Mouse (Mus musculus): Measurements from ENCODE around the gene Spesp1. TPM values are rescaled to one million over a fixed set of nuclear protein-coding genes. Genes with fewer than 3 reads are reported as not detected.

The Spesp1 gene
- polyA plus RNA-seq, 1 experiment from 2014 or later: not detected

DNA sequence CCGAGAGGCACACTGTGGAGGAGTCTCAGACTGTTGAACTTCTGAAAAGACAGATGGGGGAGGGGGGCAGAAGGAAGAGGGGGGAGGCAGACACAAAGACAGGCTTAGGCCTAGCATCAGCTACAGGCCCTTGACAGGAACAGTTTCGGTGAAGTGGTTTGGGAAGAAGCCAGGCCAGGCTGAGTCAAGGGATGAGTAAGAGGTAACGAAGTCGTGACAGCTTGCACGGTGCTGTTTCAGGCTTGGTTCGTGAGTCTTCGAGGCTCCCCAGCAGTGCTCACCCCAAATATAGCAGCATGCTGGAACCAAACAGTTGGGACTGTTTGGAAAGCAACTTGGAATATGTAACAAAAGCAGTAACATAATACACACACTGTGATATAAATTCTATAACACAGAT, 2.3 kb upstream of the Spesp1 start:
- Histone ChIP-seq H3K9ac (ENCODE audit: low read length) (no peak overlapping the region), H3K9me3 (ENCODE audit: control insufficient read depth, low read length) (no peaks in the 10 kb centered on the region), H3K36me3 (ENCODE audit: control insufficient read depth, insufficient read depth, low read length) (no peaks in the 10 kb centered on the region), H3K27me3 (ENCODE audit: control insufficient read depth, insufficient read depth, low read length) (no peaks in the 10 kb centered on the region), H3K4me2 (no peak overlapping the region), H3K4me1 (ENCODE audit: control insufficient read depth, insufficient read depth, low read length) (no peaks in the 10 kb centered on the region; the same call in 1 of the 2 replicates), H3K27ac (ENCODE audit: low read depth, low read length) (no peak overlapping the region), H3K4me3 (ENCODE audit: low read depth, low read length) (no peak overlapping the region)
- DNase-seq (ENCODE audit: low spot score, missing footprints) (no peak), ATAC-seq (ENCODE audit: low FRiP score) (no peak)
- WGBS: 79% methylated on average over 7 of the region's 7 CpGs

DNA sequence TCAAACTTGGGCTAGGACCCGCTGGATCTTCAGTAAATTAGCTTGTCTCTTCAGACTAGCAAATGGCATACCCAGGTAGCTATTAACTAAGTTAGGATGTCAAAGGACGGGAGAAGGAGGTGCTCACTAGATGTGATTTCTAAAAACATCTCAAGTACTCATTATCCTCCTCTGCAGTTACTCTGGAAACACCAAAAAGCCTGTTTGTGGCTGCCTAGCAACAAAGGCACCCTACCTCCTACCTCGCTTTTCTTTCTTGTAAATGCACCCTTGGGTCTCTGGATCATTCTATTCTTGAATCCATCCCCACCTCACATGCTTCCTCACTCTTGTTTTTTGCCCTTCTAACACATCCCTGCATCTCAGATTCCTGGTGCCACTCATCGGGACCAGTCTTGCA, 5.1 kb downstream of the Spesp1 start:
- no peak overlapping the region for H3K9ac ChIP-seq (ENCODE audit: low read length)
- H3K4me3 ChIP-seq (ENCODE audit: low read depth, low read length): no peak overlapping the region
- H3K9me3 ChIP-seq (ENCODE audit: control insufficient read depth, low read length): no peaks in the 10 kb centered on the region
- H3K36me3 ChIP-seq (ENCODE audit: control insufficient read depth, insufficient read depth, low read length): no peaks in the 10 kb centered on the region
- no peaks in the 10 kb centered on the region for H3K4me1 ChIP-seq (ENCODE audit: control insufficient read depth, insufficient read depth, low read length)
- no peak overlapping the region for H3K27ac ChIP-seq (ENCODE audit: low read depth, low read length)
- ATAC-seq (ENCODE audit: low FRiP score): no peak
- H3K27me3 ChIP-seq (ENCODE audit: control insufficient read depth, insufficient read depth, low read length): no peaks in the 10 kb centered on the region
- WGBS: 63% methylated on average over 4 of the region's 4 CpGs
- H3K4me2 ChIP-seq: no peak overlapping the region
- DNase-seq (ENCODE audit: low spot score, missing footprints): no peak

DNA sequence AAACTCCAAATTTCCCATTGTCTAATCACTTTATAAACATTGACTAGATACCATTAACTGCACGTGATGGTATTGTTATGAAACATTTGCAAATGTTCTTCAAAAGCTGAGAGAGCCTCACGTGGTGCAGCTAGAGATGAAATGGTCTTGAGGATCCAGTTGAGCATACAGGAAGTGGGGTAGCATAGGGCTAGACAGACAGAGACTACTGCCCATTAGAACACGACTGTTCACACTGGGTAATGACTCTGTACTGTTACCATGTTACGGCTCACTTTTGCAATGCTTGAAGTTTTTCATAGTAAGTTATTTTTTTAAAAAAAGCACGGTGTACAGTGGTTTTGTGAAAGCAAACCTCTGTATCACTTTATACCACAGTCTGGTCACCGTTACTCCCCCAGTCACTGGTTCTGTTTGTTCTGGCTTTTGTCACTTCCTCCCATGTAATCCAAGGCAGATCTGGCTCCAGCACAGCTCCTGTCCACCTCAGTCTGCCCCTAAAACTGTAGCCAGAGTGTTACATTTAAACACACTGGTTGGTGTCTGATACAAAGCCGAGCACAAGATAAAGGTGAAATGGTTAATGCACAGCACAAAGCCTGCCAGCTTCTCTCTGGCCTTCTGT, 11.1 kb downstream of the Spesp1 start:
- Histone ChIP-seq H3K27ac (ENCODE audit: low read depth, low read length) (no peak overlapping the region), H3K4me2 (no peak overlapping the region), H3K36me3 (ENCODE audit: control insufficient read depth, insufficient read depth, low read length) (no peaks in the 10 kb centered on the region), H3K9me3 (ENCODE audit: control insufficient read depth, low read length) (no peaks in the 10 kb centered on the region), H3K4me3 (ENCODE audit: low read depth, low read length) (no peak overlapping the region), H3K27me3 (ENCODE audit: control insufficient read depth, insufficient read depth, low read length) (no peaks in the 10 kb centered on the region), H3K4me1 (ENCODE audit: control insufficient read depth, insufficient read depth, low read length) (no peaks in the 10 kb centered on the region), H3K9ac (ENCODE audit: low read length) (no peak overlapping the region)
- ATAC-seq (ENCODE audit: low FRiP score) (no peak), DNase-seq (ENCODE audit: low spot score, missing footprints) (no peak)
- WGBS: 73% methylated on average over 7 of the region's 7 CpGs

DNA sequence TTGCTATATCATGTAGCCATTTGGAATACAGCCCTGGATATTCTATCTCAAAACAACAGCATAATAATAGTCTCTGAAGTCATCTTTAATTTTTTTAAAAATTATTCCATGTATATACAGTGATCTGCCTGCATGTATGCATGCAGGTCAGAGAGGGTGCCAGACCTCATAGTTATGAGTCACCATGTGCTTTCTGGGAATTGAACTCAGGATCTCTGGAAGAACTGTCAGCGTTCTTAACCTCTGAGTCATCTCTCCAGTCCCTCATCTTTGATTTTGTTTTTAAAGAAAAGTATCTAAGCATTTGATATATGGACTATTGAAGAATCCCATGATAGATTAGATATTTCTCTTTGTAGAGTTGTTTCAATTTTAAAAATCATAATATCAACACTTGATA, 12.8 kb downstream of the Spesp1 start:
- H3K9me3 ChIP-seq (ENCODE audit: control insufficient read depth, low read length): no peaks in the 10 kb centered on the region
- no peaks in the 10 kb centered on the region for H3K4me1 ChIP-seq (ENCODE audit: control insufficient read depth, insufficient read depth, low read length)
- no peak overlapping the region for H3K4me3 ChIP-seq (ENCODE audit: low read depth, low read length)
- no peak for DNase-seq (ENCODE audit: low spot score, missing footprints)
- H3K4me2 ChIP-seq: no peak overlapping the region
- H3K36me3 ChIP-seq (ENCODE audit: control insufficient read depth, insufficient read depth, low read length): no peaks in the 10 kb centered on the region
- 97% methylated on average over 1 of the region's 1 CpGs for WGBS
- ATAC-seq (ENCODE audit: low FRiP score): no peak
- no peaks in the 10 kb centered on the region for H3K27me3 ChIP-seq (ENCODE audit: control insufficient read depth, insufficient read depth, low read length)
- no peak overlapping the region for H3K9ac ChIP-seq (ENCODE audit: low read length)
- H3K27ac ChIP-seq (ENCODE audit: low read depth, low read length): no peak overlapping the region

DNA sequence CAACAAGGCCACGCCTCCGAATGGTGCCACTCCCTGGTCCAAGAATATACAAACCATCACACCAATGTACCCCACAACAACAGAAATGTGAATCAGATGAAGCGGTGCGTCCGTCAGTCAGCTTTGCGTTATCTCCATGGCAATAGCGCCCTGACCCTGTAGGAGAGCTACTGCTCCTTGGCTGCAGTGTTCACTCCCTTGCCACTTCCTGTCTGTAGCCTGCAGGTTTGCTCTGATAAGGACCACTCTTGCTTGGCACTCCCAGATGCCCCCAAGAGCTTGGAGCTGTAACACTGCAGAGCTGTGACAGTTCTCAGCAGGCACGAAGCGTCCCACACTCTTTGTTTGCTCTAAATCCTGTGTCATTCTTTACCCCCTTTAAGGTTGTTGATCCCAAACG, 16.7 kb downstream of the Spesp1 start:
- no peaks in the 10 kb centered on the region for H3K9me3 ChIP-seq (ENCODE audit: control insufficient read depth, low read length)
- no peak overlapping the region for H3K27ac ChIP-seq (ENCODE audit: low read depth, low read length)
- no peak overlapping the region for H3K4me3 ChIP-seq (ENCODE audit: low read depth, low read length)
- 89% methylated on average over 10 of the region's 10 CpGs for WGBS
- H3K4me1 ChIP-seq (ENCODE audit: control insufficient read depth, insufficient read depth, low read length): no peaks in the 10 kb centered on the region
- H3K27me3 ChIP-seq (ENCODE audit: control insufficient read depth, insufficient read depth, low read length): no peaks in the 10 kb centered on the region
- ATAC-seq (ENCODE audit: low FRiP score) (no peak), DNase-seq (ENCODE audit: low spot score, missing footprints) (no peak)
- H3K36me3 ChIP-seq (ENCODE audit: control insufficient read depth, insufficient read depth, low read length): no peaks in the 10 kb centered on the region
- H3K4me2 ChIP-seq: no peak overlapping the region
- no peak overlapping the region for H3K9ac ChIP-seq (ENCODE audit: low read length)

DNA sequence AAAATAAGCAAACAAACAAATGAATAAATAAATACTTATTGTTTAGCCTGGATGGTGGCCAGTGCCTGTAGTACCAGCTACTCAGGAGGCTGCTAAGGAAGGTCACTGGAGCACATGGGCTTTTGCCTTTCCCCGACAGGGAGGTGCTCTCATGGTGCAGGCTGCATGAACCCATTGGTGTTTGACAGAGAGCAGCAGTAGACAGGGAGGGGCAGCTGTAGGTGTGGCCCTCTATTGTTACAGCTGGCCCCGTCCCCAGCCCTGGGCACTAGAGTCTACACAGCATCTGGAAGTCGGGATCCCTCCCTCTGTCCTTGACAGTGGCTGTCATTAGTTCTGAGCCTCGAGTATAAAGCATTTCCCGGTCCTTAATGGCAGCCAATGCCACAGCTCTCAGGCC, 18.4 kb downstream of the Spesp1 start:
- Histone ChIP-seq H3K9me3 (ENCODE audit: control insufficient read depth, low read length) (no peaks in the 10 kb centered on the region; the same call in 1 of the 2 replicates), H3K4me1 (ENCODE audit: control insufficient read depth, insufficient read depth, low read length) (no peaks in the 10 kb centered on the region), H3K27me3 (ENCODE audit: control insufficient read depth, insufficient read depth, low read length) (no peaks in the 10 kb centered on the region), H3K4me2 (no peak overlapping the region), H3K9ac (ENCODE audit: low read length) (no peak overlapping the region), H3K4me3 (ENCODE audit: low read depth, low read length) (no peak overlapping the region), H3K27ac (ENCODE audit: low read depth, low read length) (no peak overlapping the region), H3K36me3 (ENCODE audit: control insufficient read depth, insufficient read depth, low read length) (no peaks in the 10 kb centered on the region)
- 74% methylated on average over 5 of the region's 5 CpGs for WGBS
- ATAC-seq (ENCODE audit: low FRiP score) (no peak), DNase-seq (ENCODE audit: low spot score, missing footprints) (no peak)

DNA sequence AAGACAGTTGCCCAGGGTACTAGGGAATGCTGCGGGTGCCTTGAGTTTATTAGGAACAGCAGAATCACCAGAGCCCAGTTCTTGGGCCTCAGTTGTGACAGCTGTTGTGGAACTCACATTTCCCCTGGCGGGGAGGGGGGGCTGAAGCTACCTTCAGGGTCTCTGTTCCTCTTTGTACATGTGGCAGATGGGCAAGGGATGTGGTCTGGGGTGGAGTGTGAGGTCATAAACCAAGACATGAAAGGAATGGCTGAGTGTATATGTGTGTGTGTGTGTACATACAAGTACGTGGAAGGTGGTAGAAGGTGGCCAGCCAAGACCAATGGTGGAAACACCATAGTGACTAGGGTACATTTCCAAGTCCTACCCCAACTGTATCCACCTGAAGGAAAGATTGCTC, 20.6 kb downstream of the Spesp1 start:
- 90% methylated on average over 3 of the region's 3 CpGs for WGBS
- H3K4me2 ChIP-seq: no peak overlapping the region
- no peaks in the 10 kb centered on the region; the same call in 1 of the 2 replicates for H3K9me3 ChIP-seq (ENCODE audit: control insufficient read depth, low read length)
- DNase-seq (ENCODE audit: low spot score, missing footprints): no peak
- no peaks in the 10 kb centered on the region for H3K27me3 ChIP-seq (ENCODE audit: control insufficient read depth, insufficient read depth, low read length)
- H3K27ac ChIP-seq (ENCODE audit: low read depth, low read length): no peak overlapping the region
- H3K36me3 ChIP-seq (ENCODE audit: control insufficient read depth, insufficient read depth, low read length): no peaks in the 10 kb centered on the region
- no peaks in the 10 kb centered on the region for H3K4me1 ChIP-seq (ENCODE audit: control insufficient read depth, insufficient read depth, low read length)
- H3K4me3 ChIP-seq (ENCODE audit: low read depth, low read length): no peak overlapping the region
- ATAC-seq (ENCODE audit: low FRiP score): no peak
- no peak overlapping the region for H3K9ac ChIP-seq (ENCODE audit: low read length)

DNA sequence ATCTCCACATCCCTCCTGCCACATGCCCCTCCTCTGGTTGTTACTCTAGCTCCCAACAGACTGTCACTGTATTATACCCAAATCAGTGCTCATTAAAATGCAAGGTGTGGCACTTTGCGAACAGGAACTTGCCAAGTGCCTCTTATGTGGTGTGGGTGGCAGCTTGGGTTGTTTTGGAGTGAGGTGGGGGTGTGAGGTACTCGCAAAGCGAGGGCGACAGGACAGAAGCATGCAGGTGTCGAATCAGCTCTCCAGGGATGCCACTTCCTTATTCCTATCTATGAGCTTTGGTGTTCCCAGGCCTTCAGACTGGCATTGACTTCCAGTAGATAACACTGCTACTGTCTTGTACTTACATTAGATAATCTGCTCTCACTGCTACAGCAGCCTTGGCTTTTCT, 21.0 kb downstream of the Spesp1 start:
- Histone ChIP-seq H3K4me1 (ENCODE audit: control insufficient read depth, insufficient read depth, low read length) (no peaks in the 10 kb centered on the region), H3K36me3 (ENCODE audit: control insufficient read depth, insufficient read depth, low read length) (no peaks in the 10 kb centered on the region), H3K9ac (ENCODE audit: low read length) (no peak overlapping the region), H3K4me2 (no peak overlapping the region), H3K27me3 (ENCODE audit: control insufficient read depth, insufficient read depth, low read length) (no peaks in the 10 kb centered on the region), H3K27ac (ENCODE audit: low read depth, low read length) (no peak overlapping the region), H3K4me3 (ENCODE audit: low read depth, low read length) (no peak overlapping the region), H3K9me3 (ENCODE audit: control insufficient read depth, low read length) (no peaks in the 10 kb centered on the region; the same call in 1 of the 2 replicates)
- WGBS: 95% methylated on average over 5 of the region's 5 CpGs
- no peak for DNase-seq (ENCODE audit: low spot score, missing footprints)
- ATAC-seq (ENCODE audit: low FRiP score): no peak

DNA sequence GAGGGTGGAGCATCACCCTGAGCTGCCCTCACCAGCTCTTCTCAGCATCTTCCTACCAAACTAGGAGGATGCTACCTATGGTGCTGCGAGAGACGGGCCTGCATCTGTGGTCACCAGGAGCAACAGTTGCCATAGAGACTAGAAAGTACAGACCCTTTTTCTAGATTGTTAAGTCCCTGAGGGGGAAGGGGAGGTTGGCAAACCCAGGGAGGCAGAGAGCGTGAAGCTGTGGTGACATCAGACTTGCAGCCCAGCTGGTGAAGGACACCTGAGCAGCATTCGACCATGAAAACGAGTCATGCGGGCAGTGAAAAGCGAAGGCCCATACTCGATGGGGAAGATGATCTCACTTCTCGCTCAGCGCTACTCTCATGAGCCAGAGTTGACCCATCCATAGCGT, 24.0 kb downstream of the Spesp1 start:
- Histone ChIP-seq H3K27me3 (ENCODE audit: control insufficient read depth, insufficient read depth, low read length) (no peaks in the 10 kb centered on the region), H3K4me3 (ENCODE audit: low read depth, low read length) (no peak overlapping the region), H3K9me3 (ENCODE audit: control insufficient read depth, low read length) (no peaks in the 10 kb centered on the region; the same call in 1 of the 2 replicates), H3K9ac (ENCODE audit: low read length) (no peak overlapping the region), H3K4me2 (no peak overlapping the region), H3K27ac (ENCODE audit: low read depth, low read length) (no peak overlapping the region), H3K36me3 (ENCODE audit: control insufficient read depth, insufficient read depth, low read length) (no peaks in the 10 kb centered on the region), H3K4me1 (ENCODE audit: control insufficient read depth, insufficient read depth, low read length) (no peaks in the 10 kb centered on the region)
- 88% methylated on average over 11 of the region's 11 CpGs for WGBS
- ATAC-seq (ENCODE audit: low FRiP score) (no peak), DNase-seq (ENCODE audit: low spot score, missing footprints) (no peak)
